Mouse (Mus musculus) heart, postnatal 36 days (tissue): ENCODE measurements at regions not wholly inside any gene's neighbourhood (a gene's known extent, or its start where the extent isn't known, plus 50 kb on each side); places are given as distances from the start of the nearest gene placed in this dataset.
"Not testable (repeated sequence)": the region's sequence is repeated elsewhere in the genome, so short reads cannot be mapped to it uniquely, and the experiment has no call there.

Experiments used
- DNase-seq, 2 experiments: peaks; one replicate each; pipeline ENCODE4 v3.0.0; 2021 to 2022
- intact Hi-C: fragments of 180-260 bp; cut with DNase I; formaldehyde crosslinking; loops from one replicate; pipeline ENCODE4 v1.15.1; 2025

DNA sequence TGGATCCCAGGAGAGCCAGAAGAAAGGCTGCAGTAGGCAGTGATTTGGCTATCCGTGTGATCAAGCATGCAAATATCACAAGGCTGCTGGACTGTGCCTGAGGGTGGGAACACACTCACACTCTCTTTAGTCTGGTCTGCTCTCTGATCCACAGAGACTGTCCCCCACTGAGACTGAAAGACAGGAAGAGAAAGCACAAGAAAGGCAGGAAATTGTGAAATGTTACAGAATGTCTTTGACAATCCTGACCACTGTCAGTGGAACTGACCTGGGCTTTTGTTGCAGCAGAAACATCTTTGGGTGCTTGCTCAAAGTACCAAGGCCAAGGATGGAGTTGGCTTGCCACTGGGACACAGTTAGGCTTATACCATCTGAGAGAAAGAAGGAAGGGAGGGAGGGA lies 52.3 kb upstream of the Gpd2 start:
- intact Hi-C loops = loop anchor here (5.0 kb wide), 1 partner anchor 177 kb away; no protein-coding TSS in a partner anchor
- DNase-seq = no peak

DNA sequence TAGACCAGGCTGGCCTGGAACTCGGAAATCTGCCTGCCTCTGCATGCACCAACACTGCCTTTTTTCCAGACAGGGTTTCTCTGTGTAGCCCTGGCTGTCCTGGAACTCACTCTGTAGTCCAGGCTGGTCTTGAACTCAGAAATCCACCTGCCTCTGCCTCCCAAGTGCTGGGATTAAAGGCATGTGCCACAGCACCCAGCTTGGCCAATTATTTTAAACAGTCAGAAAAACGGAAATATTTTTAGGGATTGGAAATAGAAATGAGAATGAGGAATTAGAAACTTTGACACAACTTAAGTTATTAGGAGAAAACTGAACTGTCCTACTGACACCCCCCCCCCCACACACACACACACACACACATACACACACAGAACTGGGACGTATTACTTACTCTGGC lies 54.3 kb upstream of the Gpd2 start:
- intact Hi-C loops = loop anchor here (2.0 kb wide), 2 partner anchors 56 to 58 kb away; partner anchors contain the start of gene Nr4a2
- not testable (repeated sequence) for DNase-seq

- peak; percentile 95 to 98 for DNase-seq
- intact Hi-C loops = loop anchor here (2.0 kb wide), 2 partner anchors 57 kb away; partner anchors contain the start of gene Nr4a2
Measured at GRCm38 (mm10) chr2:57181692-57182541, 55.5 kb upstream of the Gpd2 start.

DNA sequence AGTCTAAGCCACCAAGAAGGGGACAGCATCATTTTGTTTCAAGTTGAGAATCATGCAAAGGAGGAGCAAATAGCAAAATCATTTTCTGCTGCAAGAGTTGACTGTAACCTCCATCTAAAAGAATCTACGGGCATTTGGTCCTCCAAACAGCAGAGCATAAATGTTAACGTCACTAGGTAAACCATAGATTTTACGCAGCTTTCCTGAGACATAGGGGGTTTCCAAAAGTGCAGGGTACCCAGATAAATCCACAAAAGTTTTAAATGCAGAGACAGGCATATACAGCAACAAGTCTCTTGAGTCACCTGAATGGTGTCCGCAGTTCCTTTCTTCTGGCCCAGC lies 56.1 kb upstream of the Gpd2 start:
- intact Hi-C loops = no loop called here

DNA sequence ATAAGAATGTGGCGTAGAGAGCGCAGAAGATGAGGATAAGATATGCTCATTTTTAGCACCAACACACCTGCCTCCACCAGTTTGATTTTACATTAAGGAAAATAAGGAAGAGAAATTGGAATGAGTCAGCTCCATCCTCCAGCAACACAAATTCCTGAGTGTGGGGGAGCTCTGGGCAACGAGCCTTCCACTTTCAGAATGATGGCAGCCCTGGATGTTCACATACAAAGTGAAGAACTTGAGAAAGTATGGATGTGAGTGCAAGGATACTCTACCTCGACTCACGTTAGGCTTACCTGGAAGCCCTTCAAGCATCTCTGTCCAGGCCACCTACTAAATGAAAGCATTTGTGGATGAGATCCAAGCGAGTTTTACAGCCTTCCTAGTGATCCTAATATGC lies 54.3 kb upstream of the Nr4a2 start:
- intact Hi-C loops = no loop called here
- DNase-seq = no peak

More for the DNA sequence above, 56.1 kb upstream of the Gpd2 start:
- DNase-seq = no peak

DNA sequence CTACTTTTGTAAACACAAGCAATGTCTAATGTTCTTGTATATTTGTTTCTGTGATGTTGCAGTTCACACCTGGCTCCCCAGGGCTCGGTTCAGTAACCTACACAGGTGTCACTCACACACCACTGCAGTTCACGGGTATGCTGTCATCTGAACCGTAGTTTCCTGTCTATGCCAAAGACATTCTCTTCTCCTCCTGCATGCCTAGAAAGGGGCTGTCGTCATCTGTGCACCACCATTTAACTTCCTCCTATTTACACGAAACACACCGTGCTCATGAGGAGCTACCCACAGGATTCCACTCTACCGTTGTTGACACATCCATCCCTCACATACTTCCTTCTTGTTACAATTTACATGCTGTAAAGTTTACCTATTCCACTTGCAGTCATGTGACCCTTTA lies 52.7 kb upstream of the Nr4a2 start:
- intact Hi-C loops = no loop called here
- no peak for DNase-seq

GRCm38 (mm10) chr2:57175219-57175618 lies 51.4 kb upstream of the Nr4a2 start:
- DNase-seq = no peak
- intact Hi-C loops = no loop called here
